Mouse (Mus musculus) heart, postnatal 0 days (tissue): ENCODE measurements at regions not wholly inside any gene's neighbourhood (a gene's known extent, or its start where the extent isn't known, plus 50 kb on each side); places are given as distances from the start of the nearest gene placed in this dataset.

Experiments
- ATAC-seq: fragments of 200-750 bp; cut with Nextera tagmentation; 2 replicates; pipeline ENCODE4 v1.8.0; 2017; ENCODE audit warnings: low read depth, moderate number of reproducible peaks, moderate library complexity; ENCODE audit not compliant: insufficient read depth
- DNase-seq: peaks from one replicate; pipeline ENCODE4 v3.0.0-alpha.2; 2016; ENCODE audit warnings: low spot score
- H3K27ac ChIP-seq: fragments of 300-500 bp; sonication (generic); 2 replicates; pipeline ENCODE4 v1.5.1; 2014; ENCODE audit warnings: low read depth, mild to moderate bottlenecking
- H3K27me3 ChIP-seq: fragments of 300-500 bp; sonication (generic); 2 replicates; pipeline ENCODE4 v1.6.1; 2014; ENCODE audit warnings: low read length, mixed read lengths; ENCODE audit not compliant: control insufficient read depth, insufficient read depth
- H3K36me3 ChIP-seq: fragments of 300-500 bp; sonication (generic); replicated peaks from 2 replicates; pipeline ENCODE4 v1.6.1; 2014; ENCODE audit warnings: low read length, mixed read lengths; ENCODE audit not compliant: control insufficient read depth, insufficient read depth
- H3K4me1 ChIP-seq: fragments of 300-500 bp; sonication (generic); 2 replicates; pipeline ENCODE4 v1.6.1; 2014; ENCODE audit warnings: antibody characterized with exemption; ENCODE audit not compliant: control insufficient read depth, insufficient read depth
- H3K4me2 ChIP-seq: fragments of 300-500 bp; sonication (generic); 2 replicates; pipeline ENCODE4 v1.6.1; 2014; ENCODE audit warnings: low read depth, mild to moderate bottlenecking, low read length, moderate library complexity
- H3K4me3 ChIP-seq: fragments of 300-500 bp; sonication (generic); 2 replicates; pipeline ENCODE4 v1.5.1; 2014; ENCODE audit warnings: low read depth, low read length
- H3K9ac ChIP-seq: fragments of 300-500 bp; sonication (generic); replicated peaks from 2 replicates; pipeline ENCODE4 v1.6.1; 2014; ENCODE audit warnings: low read depth, low read length, mixed read lengths
- H3K9me3 ChIP-seq: fragments of 300-500 bp; sonication (generic); replicated peaks from 2 replicates; pipeline ENCODE4 v1.6.1; 2016; ENCODE audit warnings: low read length; ENCODE audit not compliant: control insufficient read depth
- CTCF ChIP-seq: IDR thresholded peaks from 2 replicates; pipeline ENCODE4 v1.5.1; 2016; ENCODE audit warnings: antibody characterized with exemption, control low read depth, low read depth
- EP300 ChIP-seq: IDR thresholded peaks from 2 replicates; pipeline ENCODE4 v1.6.1; 2016; ENCODE audit warnings: antibody characterized with exemption, low read depth
- WGBS: fragments of 180-500 bp; shearing (Covaris S2); extraction: QIAGEN DNeasy Blood & Tissue Kit; methylation state at CpG from one replicate; pipeline ENCODE4 v1.1.7; 2014; 5-methylcytosine and 5-hydroxymethylcytosine counted together

- ATAC-seq (no peak), DNase-seq (no peak)
- Histone ChIP-seq H3K4me2 (no peak overlapping the region), H3K36me3 (no peaks in the 10 kb centered on the region), H3K9me3 (no peaks in the 10 kb centered on the region), H3K4me1 (no peaks in the 10 kb centered on the region), H3K9ac (no peak overlapping the region), H3K4me3 (no peak overlapping the region), H3K27ac (no peak overlapping the region), H3K27me3 (no peaks in the 10 kb centered on the region)
- 71% methylated on average over 14 of the region's 14 CpGs for WGBS
- TF ChIP-seq CTCF = no peak
- no peak for TF ChIP-seq EP300
Observed at GRCm38 (mm10) chr7:136219564-136220244, 503.5 kb upstream of the Mki67 start.

DNA sequence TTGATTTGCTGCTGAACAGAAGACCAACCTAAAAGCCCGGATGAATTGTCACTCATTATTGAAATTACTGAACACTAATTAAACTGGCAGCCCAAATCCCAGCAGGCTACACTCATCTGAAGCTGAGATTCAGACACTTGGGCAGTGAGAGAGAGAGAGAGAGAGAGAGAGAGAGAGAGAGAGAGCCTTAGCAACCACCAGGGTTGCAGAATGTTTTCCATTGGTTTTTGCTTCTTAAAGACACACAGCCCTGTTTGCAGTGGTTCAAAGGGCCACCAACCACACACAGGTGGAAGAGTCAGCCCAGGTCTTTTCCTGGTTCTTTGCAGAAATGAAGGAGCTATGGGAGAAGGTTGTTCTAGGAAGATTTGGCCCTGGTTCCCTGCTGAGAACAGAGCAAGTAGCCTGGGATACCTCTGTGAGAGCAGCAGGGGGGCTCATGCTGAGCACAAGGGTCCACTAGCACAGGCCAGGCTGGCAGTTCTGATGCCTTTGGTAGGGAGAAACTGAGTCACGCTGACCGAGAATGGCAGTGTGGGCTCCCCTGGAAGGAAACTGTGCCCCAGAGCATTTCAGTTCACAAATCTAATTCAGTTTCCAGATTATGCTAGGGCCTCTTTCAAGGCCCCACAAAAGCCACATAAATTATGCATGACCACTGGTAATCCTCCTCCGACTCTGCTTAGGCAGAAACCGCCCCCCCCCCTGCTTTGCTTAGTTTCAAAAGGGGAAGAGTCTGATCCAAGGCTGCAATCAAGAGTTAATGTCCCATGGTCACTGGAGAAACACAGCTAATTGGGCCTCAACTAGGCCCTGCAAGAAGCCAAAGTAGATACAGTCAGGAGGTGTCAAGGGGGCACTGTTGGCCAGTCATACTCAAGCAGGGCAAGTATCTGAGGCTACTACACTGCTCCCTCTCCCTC lies 504.3 kb upstream of the Mki67 start:
- Histone ChIP-seq H3K9me3 (no peaks in the 10 kb centered on the region), H3K27ac (no peak overlapping the region), H3K27me3 (no peaks in the 10 kb centered on the region), H3K4me2 (no peak overlapping the region), H3K9ac (no peak overlapping the region), H3K36me3 (no peaks in the 10 kb centered on the region), H3K4me1 (no peaks in the 10 kb centered on the region), H3K4me3 (no peak overlapping the region)
- 77% methylated on average over 5 of the region's 5 CpGs for WGBS
- DNase-seq (no peak), ATAC-seq (no peak)
- TF ChIP-seq EP300 (no peak), CTCF (no peak)

DNA sequence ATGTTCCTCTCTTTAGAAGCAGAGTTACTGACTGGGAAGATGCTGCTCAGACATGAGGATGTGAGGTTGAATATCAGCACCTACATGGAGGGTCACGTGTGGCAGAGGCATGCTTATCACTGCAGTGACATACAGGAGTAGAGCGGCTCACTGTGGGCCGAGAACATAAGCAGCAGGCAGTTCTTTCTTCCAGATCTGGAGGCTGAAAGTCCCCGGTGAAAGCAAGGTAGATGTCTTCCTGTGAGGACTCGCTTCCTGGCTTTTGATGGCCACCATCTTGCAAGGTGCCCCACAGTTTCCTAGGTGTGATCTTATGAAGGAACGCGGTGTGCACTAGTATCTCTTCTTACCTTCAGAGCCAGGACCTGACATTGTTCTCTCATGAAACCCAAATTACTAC lies 505.5 kb upstream of the Mki67 start:
- no peaks in the 10 kb centered on the region for H3K36me3 ChIP-seq
- no peaks in the 10 kb centered on the region for H3K27me3 ChIP-seq
- no peak overlapping the region for H3K27ac ChIP-seq
- TF ChIP-seq EP300 = no peak
- TF ChIP-seq CTCF = no peak
- H3K9me3 ChIP-seq = no peaks in the 10 kb centered on the region
- H3K4me2 ChIP-seq = no peak overlapping the region
- H3K4me3 ChIP-seq = no peak overlapping the region
- WGBS = 78% methylated on average over 7 of the region's 7 CpGs
- ATAC-seq = no peak
- DNase-seq = no peak
- H3K9ac ChIP-seq = no peak overlapping the region
- H3K4me1 ChIP-seq = no peaks in the 10 kb centered on the region

DNA sequence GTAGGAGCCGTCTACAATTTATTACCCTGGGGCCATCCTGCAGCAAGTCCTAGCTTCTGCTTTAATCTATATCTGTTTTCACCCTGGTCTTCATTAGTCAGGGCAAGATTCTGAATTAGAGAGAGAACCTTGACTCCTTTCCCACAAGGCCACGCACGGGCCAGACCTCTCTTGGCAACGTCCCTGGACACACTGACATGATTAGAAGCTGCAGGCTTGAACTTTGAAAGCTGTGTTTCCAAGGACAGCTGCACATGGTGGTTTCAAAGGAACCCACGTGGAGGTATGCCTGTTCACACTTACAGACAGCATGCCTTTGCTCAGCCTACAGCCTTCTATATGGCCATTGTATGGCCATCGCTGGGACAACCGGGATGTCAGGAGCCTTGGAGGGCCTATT lies 509.9 kb upstream of the Mki67 start:
- WGBS = 59% methylated on average over 7 of the region's 7 CpGs
- DNase-seq (no peak), ATAC-seq (no peak)
- Histone ChIP-seq H3K4me1 (no peaks in the 10 kb centered on the region), H3K27ac (no peak overlapping the region; the same call in 1 of the 2 replicates), H3K27me3 (no peaks in the 10 kb centered on the region), H3K4me2 (no peak overlapping the region), H3K9ac (no peak overlapping the region), H3K36me3 (no peaks in the 10 kb centered on the region), H3K9me3 (no peaks in the 10 kb centered on the region), H3K4me3 (no peak overlapping the region)
- no peak for TF ChIP-seq CTCF
- no peak for TF ChIP-seq EP300

GRCm38 (mm10) chr7:136228331-136228730 lies 512.2 kb upstream of the Mki67 start:
- H3K4me3 ChIP-seq = no peak overlapping the region

More at GRCm38 (mm10) chr7:136228331-136228730, 512.2 kb upstream of the Mki67 start:
- H3K4me1 ChIP-seq = no peaks in the 10 kb centered on the region
- H3K9ac ChIP-seq = no peak overlapping the region
- WGBS = 63% methylated on average over 2 of the region's 2 CpGs
- H3K27ac ChIP-seq = no peak overlapping the region
- H3K27me3 ChIP-seq = no peaks in the 10 kb centered on the region
- no peak overlapping the region for H3K4me2 ChIP-seq
- no peak for TF ChIP-seq CTCF
- TF ChIP-seq EP300 = no peak
- ATAC-seq (no peak), DNase-seq (no peak)
- H3K36me3 ChIP-seq = no peaks in the 10 kb centered on the region
- H3K9me3 ChIP-seq = no peaks in the 10 kb centered on the region
